Mouse (Mus musculus) forebrain, postnatal 0 days (tissue): ENCODE data around the gene Susd6. TPM values are rescaled to one million over a fixed set of nuclear protein-coding genes. Genes with fewer than 3 reads are reported as not detected.

ENCODE experiments used
- ATAC-seq: fragments of 200-750 bp; cut with Nextera tagmentation; 2 replicates; pipeline ENCODE4 v1.8.0; 2017; ENCODE audit warnings: mild to moderate bottlenecking, moderate library complexity
- DNase-seq: peaks from one replicate; pipeline ENCODE4 v3.0.0-alpha.2; 2015
- H3K27ac ChIP-seq: fragments of 300-500 bp; sonication (generic); 2 replicates; pipeline ENCODE4 v1.5.1; 2014; ENCODE audit warnings: low read depth, mild to moderate bottlenecking, antibody characterized with exemption, low read length, moderate library complexity, mixed read lengths
- H3K27me3 ChIP-seq: fragments of 300-500 bp; sonication (generic); 2 replicates; pipeline ENCODE4 v1.6.1; 2014; ENCODE audit warnings: mild to moderate bottlenecking, low read length, mixed read lengths; ENCODE audit not compliant: insufficient read depth
- H3K36me3 ChIP-seq: fragments of 300-500 bp; sonication (generic); 2 replicates; pipeline ENCODE4 v1.6.1; 2014; ENCODE audit warnings: mild to moderate bottlenecking, moderate library complexity; ENCODE audit not compliant: insufficient read depth
- H3K4me1 ChIP-seq: fragments of 300-500 bp; sonication (generic); 2 replicates; pipeline ENCODE4 v1.6.1; 2014; ENCODE audit warnings: antibody characterized with exemption; ENCODE audit not compliant: insufficient read depth
- H3K4me2 ChIP-seq: fragments of 300-500 bp; sonication (generic); 2 replicates; pipeline ENCODE4 v1.6.1; 2014; ENCODE audit warnings: low read depth, mild to moderate bottlenecking, moderate library complexity
- H3K4me3 ChIP-seq: fragments of 300-500 bp; sonication (generic); 2 replicates; pipeline ENCODE4 v1.5.1; 2014; ENCODE audit warnings: low read depth, low read length, mixed read lengths
- H3K9ac ChIP-seq: fragments of 300-500 bp; sonication (generic); 2 replicates; pipeline ENCODE4 v1.6.1; 2014; ENCODE audit warnings: mild to moderate bottlenecking
- H3K9me3 ChIP-seq: fragments of 300-500 bp; sonication (generic); 2 replicates; pipeline ENCODE4 v1.6.1; 2016; ENCODE audit warnings: low read length
- CTCF ChIP-seq: sonication (generic); IDR thresholded peaks from 2 replicates; pipeline ENCODE4 v1.5.1; 2016; ENCODE audit warnings: antibody characterized with exemption, control low read depth, low read depth
- WGBS: fragments of 180-500 bp; shearing (Covaris S2); extraction: QIAGEN DNeasy Blood & Tissue Kit; methylation state at CpG from one replicate; pipeline ENCODE4 v1.1.7; 2014; 5-methylcytosine and 5-hydroxymethylcytosine counted together
- polyA plus RNA-seq: library from polyadenylated mRNA; unstranded; fragments of >200 nt; fragmentation: Nextera tagmentation; extraction: Ambion mirVana; gene quantifications from 2 replicates; pipeline ENCODE4 v1.2.1, GENCODE M21; 2015
- total RNA-seq: library from RNA; depleted of rRNA; stranded (reverse); fragments of >200 nt; gene quantifications from 2 replicates; pipeline ENCODE4 v1.2.3, GENCODE M21; 2014

Susd6 gene
- total and polyA plus RNA-seq, 2 experiments from 2014 or later = 8.0 to 15.3 TPM

DNA sequence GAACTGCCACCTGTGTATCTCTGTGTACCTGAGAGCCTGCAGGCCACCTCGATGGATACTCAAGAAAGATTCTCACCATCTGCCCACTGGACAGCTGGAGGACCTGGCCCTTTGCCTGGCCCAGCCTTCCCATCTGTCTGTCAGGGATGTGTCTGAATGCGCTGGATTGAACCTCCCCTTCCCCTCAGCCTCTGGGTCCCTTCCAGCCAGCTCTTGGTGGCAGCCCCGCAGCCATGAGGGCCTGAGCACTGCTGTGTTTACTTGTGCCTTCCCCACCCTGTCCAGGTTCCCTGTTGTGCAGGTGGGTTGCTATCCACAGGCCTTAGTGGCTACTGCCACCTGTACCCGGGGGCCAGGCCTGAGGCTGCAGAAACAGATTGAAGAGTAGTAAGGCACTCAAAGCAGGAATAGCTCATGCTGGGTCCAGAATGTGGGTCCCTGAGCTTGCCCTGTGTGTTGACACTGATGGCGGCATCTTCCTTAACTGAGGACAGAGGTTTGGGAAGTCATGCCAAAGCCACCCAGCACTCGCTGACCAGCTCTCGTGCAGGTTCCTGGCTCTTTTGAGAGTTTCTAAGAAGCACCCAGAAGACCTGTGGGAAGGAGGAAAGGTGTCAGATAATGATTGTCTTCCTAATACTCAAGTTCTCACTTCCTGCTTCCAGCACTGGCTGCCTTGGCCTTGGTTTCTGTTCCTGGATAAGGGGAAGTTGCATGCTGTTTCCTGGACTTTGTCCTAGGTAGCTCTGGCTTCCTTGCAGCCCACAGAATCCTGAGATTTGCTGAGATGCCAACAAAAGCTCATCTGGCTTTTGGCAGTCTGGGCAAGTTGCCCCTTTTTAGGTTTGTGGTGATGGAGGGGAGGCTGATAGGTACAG lies 87.1 kb downstream of the Susd6 start:
- no peak overlapping the region for H3K27ac ChIP-seq
- 75% methylated on average over 7 of the region's 7 CpGs for WGBS
- no peak for ATAC-seq
- no peak overlapping the region for H3K4me2 ChIP-seq
- DNase-seq = no peak
- no peaks in the 10 kb centered on the region for H3K27me3 ChIP-seq
- no peaks in the 10 kb centered on the region for H3K4me1 ChIP-seq
- peaks cover 20% of the 10 kb centered on the region for H3K36me3 ChIP-seq
- no peak for TF ChIP-seq CTCF
- H3K9me3 ChIP-seq = no peaks in the 10 kb centered on the region
- no peak overlapping the region for H3K4me3 ChIP-seq
- H3K9ac ChIP-seq = no peak overlapping the region

DNA sequence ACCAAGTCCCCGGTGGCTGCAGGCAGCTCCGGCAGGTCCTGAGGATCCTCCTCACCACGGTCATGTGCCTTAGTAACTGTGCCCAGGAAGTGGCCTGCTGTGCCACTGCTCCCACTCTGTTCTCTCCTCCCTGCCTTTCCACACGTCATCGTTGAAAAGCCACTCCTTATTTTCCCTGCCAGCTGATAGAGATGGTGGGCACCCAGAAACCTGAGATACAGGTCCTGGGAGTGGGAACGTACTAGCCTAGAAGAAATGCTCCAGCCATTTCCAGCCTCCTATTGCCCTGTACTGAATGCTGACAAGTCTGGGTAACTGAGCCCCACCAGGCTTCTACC lies 87.8 kb downstream of the Susd6 start:
- Histone ChIP-seq H3K27ac (no peak overlapping the region), H3K36me3 (peaks cover 20% of the 10 kb centered on the region), H3K9ac (no peak overlapping the region), H3K27me3 (no peaks in the 10 kb centered on the region), H3K4me2 (no peak overlapping the region), H3K4me3 (no peak overlapping the region), H3K9me3 (no peaks in the 10 kb centered on the region), H3K4me1 (no peaks in the 10 kb centered on the region)
- ATAC-seq (no peak), DNase-seq (no peak)
- no peak for TF ChIP-seq CTCF
- WGBS = 79% methylated on average over 6 of the region's 6 CpGs

DNA sequence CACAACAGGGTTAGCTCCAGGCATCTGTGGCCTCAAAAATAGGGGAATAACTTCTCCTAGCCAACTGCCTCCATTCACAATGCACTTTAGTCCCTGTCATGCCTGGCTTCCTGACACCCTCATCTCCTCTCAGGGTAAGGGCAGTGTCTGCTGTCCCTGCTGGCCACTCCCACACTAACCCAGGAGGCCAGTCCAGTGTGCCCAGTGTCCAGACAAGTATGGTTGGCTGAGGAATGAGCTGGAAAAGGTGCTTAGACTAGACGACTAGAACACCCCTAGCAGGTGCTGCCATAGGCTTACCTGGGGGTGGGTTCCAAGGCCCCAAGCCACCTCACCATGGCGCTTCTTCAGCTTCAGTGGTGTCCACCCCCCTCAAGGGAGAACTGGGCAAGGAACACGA lies 88.3 kb downstream of the Susd6 start:
- Histone ChIP-seq H3K4me2 (no peak overlapping the region), H3K9me3 (no peaks in the 10 kb centered on the region), H3K27me3 (no peaks in the 10 kb centered on the region), H3K27ac (no peak overlapping the region), H3K4me1 (no peaks in the 10 kb centered on the region), H3K36me3 (peaks cover 20% of the 10 kb centered on the region), H3K9ac (no peak overlapping the region), H3K4me3 (no peak overlapping the region)
- DNase-seq (no peak), ATAC-seq (no peak)
- TF ChIP-seq CTCF = no peak
- WGBS = 66% methylated on average over 3 of the region's 3 CpGs

DNA sequence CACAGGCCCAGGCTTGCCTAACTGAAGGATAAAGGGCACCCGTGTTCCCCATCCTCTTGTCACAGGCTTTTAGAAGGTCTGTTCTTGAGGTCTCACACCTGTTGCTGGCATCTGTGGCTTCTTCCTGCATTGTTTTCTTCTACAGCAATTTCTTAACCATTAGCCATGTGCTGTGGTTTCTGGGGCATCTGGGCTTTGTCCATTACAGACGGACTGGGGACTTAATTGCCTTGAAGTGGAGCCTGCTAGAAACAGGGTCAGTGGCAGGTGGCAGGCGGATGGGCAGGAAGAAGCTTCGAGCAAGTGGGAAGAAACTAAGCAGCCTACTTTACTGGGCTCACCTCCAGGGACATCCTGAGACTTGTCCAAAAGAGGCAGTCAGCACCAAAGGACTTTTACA lies 89.0 kb downstream of the Susd6 start:
- Histone ChIP-seq H3K27ac (no peak overlapping the region), H3K4me3 (no peak overlapping the region), H3K36me3 (peaks cover 17% of the 10 kb centered on the region), H3K4me2 (no peak overlapping the region), H3K27me3 (no peaks in the 10 kb centered on the region), H3K9ac (no peak overlapping the region), H3K9me3 (no peaks in the 10 kb centered on the region), H3K4me1 (no peaks in the 10 kb centered on the region)
- TF ChIP-seq CTCF = no peak
- ATAC-seq (no peak), DNase-seq (no peak)
- WGBS = 58% methylated on average over 4 of the region's 4 CpGs

- no peaks in the 10 kb centered on the region for H3K27me3 ChIP-seq
- H3K4me1 ChIP-seq = no peaks in the 10 kb centered on the region
- DNase-seq (no peak), ATAC-seq (no peak)
- no peaks in the 10 kb centered on the region for H3K9me3 ChIP-seq
- no peak overlapping the region for H3K4me2 ChIP-seq
- H3K36me3 ChIP-seq = peaks cover 12% of the 10 kb centered on the region; the same call in 1 of the 2 replicates
- TF ChIP-seq CTCF = no peak
- H3K9ac ChIP-seq = no peak overlapping the region
- WGBS = 96% methylated on average over 3 of the region's 3 CpGs
- H3K4me3 ChIP-seq = no peak overlapping the region
- H3K27ac ChIP-seq = no peak overlapping the region
These were observed 90.8 kb downstream of the Susd6 start for GRCm38 (mm10) chr12:80881121-80881520.

GRCm38 (mm10) chr12:80883278-80883677 lies 93.0 kb downstream of the Susd6 start:
- WGBS = 92% methylated on average over 3 of the region's 3 CpGs
- Histone ChIP-seq H3K4me2 (no peak overlapping the region), H3K9ac (no peak overlapping the region), H3K27ac (no peak overlapping the region), H3K36me3 (no peaks in the 10 kb centered on the region), H3K27me3 (no peaks in the 10 kb centered on the region), H3K4me1 (no peaks in the 10 kb centered on the region), H3K9me3 (no peaks in the 10 kb centered on the region), H3K4me3 (no peak overlapping the region)
- DNase-seq (no peak), ATAC-seq (no peak)
- no peak for TF ChIP-seq CTCF

DNA sequence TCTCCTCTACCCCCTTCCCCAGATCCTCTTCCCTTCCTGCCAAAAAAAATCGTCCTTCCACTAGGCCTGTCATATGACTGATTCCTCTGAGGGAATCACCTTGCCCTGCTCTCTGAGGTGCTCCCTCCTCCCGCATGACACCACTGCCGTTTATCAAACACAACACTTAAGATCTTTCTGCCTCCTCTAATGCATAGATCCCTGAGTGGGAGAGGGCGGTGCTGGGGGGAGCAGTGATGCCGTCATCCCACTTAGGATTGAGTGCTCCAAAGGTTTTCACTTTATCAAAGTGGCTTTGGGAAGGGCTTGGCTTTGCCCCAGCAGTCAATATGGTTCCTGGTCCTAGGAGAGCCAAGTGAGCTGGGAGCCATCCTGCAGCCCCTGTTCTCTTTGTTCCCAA lies 93.6 kb downstream of the Susd6 start:
- Histone ChIP-seq H3K36me3 (no peaks in the 10 kb centered on the region), H3K27ac (no peak overlapping the region), H3K4me3 (no peak overlapping the region), H3K4me1 (no peaks in the 10 kb centered on the region), H3K4me2 (no peak overlapping the region), H3K9me3 (no peaks in the 10 kb centered on the region), H3K9ac (no peak overlapping the region), H3K27me3 (no peaks in the 10 kb centered on the region)
- 68% methylated on average over 5 of the region's 5 CpGs for WGBS
- ATAC-seq = no peak
- TF ChIP-seq CTCF = no peak
- no peak for DNase-seq
